Mouse (Mus musculus): Measurements from ENCODE around the gene BC100530. TPM values are rescaled to one million over a fixed set of nuclear protein-coding genes. Genes with fewer than 3 reads are reported as not detected.

BC100530 gene
- 67.3 and 152 TPM in 2 replicates for polyA plus RNA-seq (2015; fragmentation: Nextera tagmentation; extraction: Ambion mirVana)

GRCm38 (mm10) chr16:36367648-36368047 lies at the start of gene BC100530:
Gene BC100530 (minus strand): TSS chr16:36367748.

GRCm38 (mm10) chr16:36408357-36408756 lies 40.8 kb upstream of the BC100530 start, which contains the start of gene Stfa2:
Gene Stfa2 (minus strand): TSS chr16:36408457.

GRCm38 (mm10) chr16:36334232-36334631 lies 33.3 kb downstream of the BC100530 start, which contains the start of gene BC117090:
Gene BC117090 (minus strand): TSS chr16:36334332.

Other genes with a start within 250 kb of the BC100530 start
- 1.3 TPM in 1 of 2 replicates, not detected in the other for gene Csta1, start 236.5 kb downstream of the BC100530 start, polyA plus RNA-seq (2015; fragmentation: Nextera tagmentation; extraction: Ambion mirVana)
- gene Stfa2l1, start 210.9 kb downstream of the BC100530 start, polyA plus RNA-seq (2015; fragmentation: Nextera tagmentation; extraction: Ambion mirVana), result 15.1 and 21.6 TPM in 2 replicates
- gene Gm5483, start 183.5 kb downstream of the BC100530 start, polyA plus RNA-seq (2015; fragmentation: Nextera tagmentation; extraction: Ambion mirVana), result 40.0 and 104 TPM in 2 replicates
- gene Gm5416, start 157.3 kb downstream of the BC100530 start, polyA plus RNA-seq (2015; fragmentation: Nextera tagmentation; extraction: Ambion mirVana), result 2.9 and 6.2 TPM in 2 replicates
- 24.4 and 62.6 TPM in 2 replicates for gene 2010005H15Rik, start 146.3 kb downstream of the BC100530 start, polyA plus RNA-seq (2015; fragmentation: Nextera tagmentation; extraction: Ambion mirVana)
- gene Stfa1, start 90.8 kb downstream of the BC100530 start, polyA plus RNA-seq (2015; fragmentation: Nextera tagmentation; extraction: Ambion mirVana), result 92.8 and 206 TPM in 2 replicates
- gene BC117090, start 33.4 kb downstream of the BC100530 start, polyA plus RNA-seq (2015; fragmentation: Nextera tagmentation; extraction: Ambion mirVana), result not detected in 2 replicates
- gene Stfa2, start 40.7 kb upstream of the BC100530 start, polyA plus RNA-seq (2015; fragmentation: Nextera tagmentation; extraction: Ambion mirVana), result 9.9 and 21.7 TPM in 2 replicates
- 11.8 and 36.4 TPM in 2 replicates for gene Stfa3, start 87.6 kb upstream of the BC100530 start, polyA plus RNA-seq (2015; fragmentation: Nextera tagmentation; extraction: Ambion mirVana)
- not detected in 2 replicates for gene Casr, start 194.4 kb upstream of the BC100530 start, polyA plus RNA-seq (2015; fragmentation: Nextera tagmentation; extraction: Ambion mirVana)

Measured in adrenal gland, postnatal 0 days (tissue).